Mouse (Mus musculus) heart, postnatal 0 days (tissue): ENCODE results near the gene Tmem132d.

ENCODE experiments used
- CTCF ChIP-seq: IDR thresholded peaks from 2 replicates; pipeline ENCODE4 v1.5.1; 2016; ENCODE audit warnings: antibody characterized with exemption, control low read depth, low read depth
- EP300 ChIP-seq: IDR thresholded peaks from 2 replicates; pipeline ENCODE4 v1.6.1; 2016; ENCODE audit warnings: antibody characterized with exemption, low read depth

DNA sequence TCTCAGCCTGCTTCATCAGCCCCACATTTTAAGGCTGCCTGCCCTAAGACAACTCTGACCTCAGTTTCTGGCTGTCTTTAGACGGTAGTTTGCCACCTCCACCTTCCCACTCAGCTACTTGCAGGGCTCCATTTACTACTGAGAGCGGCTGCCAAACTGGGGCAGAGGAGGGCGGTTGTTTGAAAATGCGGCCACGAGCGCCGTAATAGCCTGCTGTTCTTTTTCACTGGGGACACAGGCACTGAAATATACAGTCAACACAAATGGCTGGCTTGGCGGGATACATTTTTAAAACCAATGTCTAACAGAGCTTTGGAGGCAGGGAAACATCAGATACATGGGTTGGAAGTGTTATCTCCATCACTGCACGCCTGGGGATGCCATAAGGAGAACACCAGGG lies 428.2 kb downstream of the Tmem132d start:
- TF ChIP-seq CTCF, result no peak
- no peak for TF ChIP-seq EP300
